Mouse (Mus musculus) ES-E14 (cell line): Measurements from ENCODE around the gene Pou6f1.

ENCODE experiments used
- CHD2 ChIP-seq: IDR thresholded peaks from 2 replicates; pipeline ENCODE4 v1.6.1; 2014; ENCODE audit warnings: mild to moderate bottlenecking, low read depth, low read length, inconsistent platforms
- MAFK ChIP-seq: IDR thresholded peaks from 2 replicates; pipeline ENCODE4 v1.6.1; 2014; ENCODE audit warnings: mild to moderate bottlenecking, low read depth, low read length, inconsistent platforms; ENCODE audit not compliant: insufficient read depth
- ZC3H11A ChIP-seq: IDR thresholded peaks from 2 replicates; pipeline ENCODE4 v1.6.1; 2012; ENCODE audit warnings: low read depth, mild to moderate bottlenecking, inconsistent platforms, low read length, borderline replicate concordance
- ZNF384 ChIP-seq: IDR thresholded peaks from 2 replicates; pipeline ENCODE4 v1.6.1; 2012; ENCODE audit warnings: low read depth, low read length, inconsistent platforms

DNA sequence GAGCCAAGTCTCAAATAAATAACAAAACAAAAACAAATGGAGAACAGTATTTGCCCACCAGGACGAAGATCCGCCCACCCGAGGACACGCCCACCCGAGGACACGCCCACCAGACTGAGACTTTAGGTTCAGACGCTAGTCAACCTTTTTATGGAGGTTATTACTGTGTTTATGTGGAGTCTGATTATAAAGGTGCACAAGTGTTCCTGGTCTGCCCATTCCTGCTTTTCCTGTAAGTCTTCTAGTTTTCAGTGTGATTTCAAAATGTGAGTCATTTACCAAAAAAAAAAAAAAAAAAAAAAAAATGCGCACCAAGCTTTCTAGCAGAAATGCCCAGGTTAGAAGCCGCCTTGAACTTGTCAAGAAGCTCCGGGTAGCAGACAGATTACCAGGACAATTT lies 27.5 kb upstream of the Pou6f1 start:
- TF ChIP-seq MAFK (no peak), CHD2 (no peak), ZC3H11A (no peak), ZNF384 (peak; percentile 92)
